Mouse (Mus musculus) heart, embryonic 15.5 days (tissue): Measurements from ENCODE around the gene Lcp1. TPM values are rescaled to one million over a fixed set of nuclear protein-coding genes. Genes with fewer than 3 reads are reported as not detected.

Experiments used
- ATAC-seq: fragments of 200-750 bp; cut with Nextera tagmentation; replicated peaks from 2 replicates; pipeline ENCODE4 v1.8.0; 2017; ENCODE audit warnings: low read depth, moderate TSS enrichment; ENCODE audit not compliant: insufficient number of reproducible peaks, insufficient read depth, low FRiP score
- H3K27ac ChIP-seq: fragments of 300-500 bp; sonication (generic); 2 replicates; pipeline ENCODE4 v1.5.1; 2015; ENCODE audit warnings: mild to moderate bottlenecking, inconsistent platforms
- H3K27me3 ChIP-seq: fragments of 300-500 bp; sonication (generic); 2 replicates; pipeline ENCODE4 v1.6.1; 2015; ENCODE audit warnings: inconsistent platforms
- H3K36me3 ChIP-seq: fragments of 300-500 bp; sonication (generic); 2 replicates; pipeline ENCODE4 v1.6.1; 2015; ENCODE audit warnings: mild to moderate bottlenecking, inconsistent platforms
- H3K4me1 ChIP-seq: fragments of 300-500 bp; sonication (generic); replicated peaks from 2 replicates; pipeline ENCODE4 v1.6.1; 2015; ENCODE audit warnings: inconsistent platforms
- H3K4me2 ChIP-seq: fragments of 300-500 bp; sonication (generic); 2 replicates; pipeline ENCODE4 v1.6.1; 2015; ENCODE audit warnings: inconsistent platforms, mild to moderate bottlenecking, moderate library complexity
- H3K4me3 ChIP-seq: fragments of 300-500 bp; sonication (generic); 2 replicates; pipeline ENCODE4 v1.5.1; 2015; ENCODE audit warnings: mild to moderate bottlenecking, inconsistent platforms
- H3K9ac ChIP-seq: fragments of 300-500 bp; sonication (generic); 2 replicates; pipeline ENCODE4 v1.6.1; 2015; ENCODE audit warnings: mild to moderate bottlenecking, inconsistent platforms
- H3K9me3 ChIP-seq: fragments of 300-500 bp; sonication (generic); replicated peaks from 2 replicates; pipeline ENCODE4 v1.6.1; 2016; ENCODE audit warnings: inconsistent platforms
- WGBS: fragments of 180-500 bp; shearing (Covaris S2); methylation state at CpG from one replicate; pipeline ENCODE4 v1.1.7; 2015; ENCODE audit warnings: mixed read lengths; 5-methylcytosine and 5-hydroxymethylcytosine counted together
- polyA plus RNA-seq: library from polyadenylated mRNA; unstranded; fragments of >200 nt; fragmentation: Nextera tagmentation; extraction: Ambion mirVana; gene quantifications from 2 replicates; pipeline ENCODE4 v1.2.1, GENCODE M21; 2015

The Lcp1 gene
- polyA plus RNA-seq, 1 experiment from 2014 or later = 20.6 TPM

DNA sequence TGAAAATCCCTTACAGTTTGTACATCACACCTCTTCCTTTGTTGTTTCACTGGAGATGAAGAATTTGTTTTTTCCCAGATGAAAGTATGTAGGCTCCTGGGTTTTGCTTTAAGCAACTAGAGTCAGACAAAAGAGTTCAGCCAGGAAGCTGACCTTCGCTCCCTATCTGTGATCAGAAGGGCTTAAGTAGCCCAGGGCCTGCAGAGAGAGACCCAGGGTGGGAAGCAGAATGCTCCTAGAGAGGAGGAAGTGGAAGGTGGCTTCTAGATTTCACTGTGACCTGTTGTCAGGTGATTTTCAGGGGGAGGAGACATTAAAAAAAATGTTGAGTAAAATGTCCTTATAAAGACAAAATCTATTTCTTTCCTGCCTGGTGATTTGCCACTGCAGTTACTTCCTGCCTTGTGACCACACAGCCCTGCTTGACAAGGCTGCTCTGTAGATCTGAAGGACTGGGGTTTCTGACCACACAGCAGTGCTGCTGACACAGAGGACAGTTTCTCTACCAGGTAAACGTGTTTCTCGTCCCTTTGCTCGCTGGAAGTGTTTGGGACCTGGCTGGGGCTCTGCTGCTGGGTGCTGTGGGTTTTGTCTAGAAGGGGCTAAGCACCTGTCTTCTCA is 45.6 kb downstream of the Lcp1 start:
- Histone ChIP-seq H3K9me3 (no peaks in the 10 kb centered on the region), H3K27me3 (no peaks in the 10 kb centered on the region), H3K4me3 (peak overlapping the region; percentile 10), H3K4me2 (no peak overlapping the region), H3K4me1 (0 out of 2 replicates have a peak, but pooled peaks cover 5% of the 10 kb centered on the region), H3K36me3 (no peaks in the 10 kb centered on the region), H3K27ac (peak overlapping the region; percentile 53), H3K9ac (no peak overlapping the region)
- ATAC-seq = no peak
- WGBS = 50% methylated on average over 4 of the region's 4 CpGs

- WGBS = 68% methylated on average over 3 of the region's 3 CpGs
- no peak overlapping the region for H3K9ac ChIP-seq
- H3K27me3 ChIP-seq = no peaks in the 10 kb centered on the region
- no peaks in the 10 kb centered on the region for H3K36me3 ChIP-seq
- no peak for ATAC-seq
- no peak overlapping the region for H3K27ac ChIP-seq
- H3K4me1 ChIP-seq = 0 out of 2 replicates have a peak, but pooled peaks cover 5% of the 10 kb centered on the region
- H3K9me3 ChIP-seq = no peaks in the 10 kb centered on the region
- H3K4me2 ChIP-seq = no peak overlapping the region
- H3K4me3 ChIP-seq = no peak overlapping the region
Observed at GRCm38 (mm10) chr14:75177400-75177799, 46.5 kb downstream of the Lcp1 start.

- Histone ChIP-seq H3K27me3 (no peaks in the 10 kb centered on the region), H3K4me1 (0 out of 2 replicates have a peak, but pooled peaks cover 5% of the 10 kb centered on the region), H3K9me3 (no peaks in the 10 kb centered on the region), H3K36me3 (no peaks in the 10 kb centered on the region), H3K4me3 (peak overlapping the region; percentile 23; the same call in 1 of the 2 replicates), H3K27ac (peak overlapping the region; percentile 24; the same call in 1 of the 2 replicates), H3K4me2 (peak overlapping the region; percentile 32; the same call in 1 of the 2 replicates), H3K9ac (no peak overlapping the region)
- WGBS = 71% methylated on average over 14 of the region's 14 CpGs
- ATAC-seq = no peak
Observed at GRCm38 (mm10) chr14:75178384-75178793, 47.5 kb downstream of the Lcp1 start.

- Histone ChIP-seq H3K9me3 (no peaks in the 10 kb centered on the region), H3K4me2 (peak overlapping the region; percentile 32; the same call in 1 of the 2 replicates), H3K4me3 (peak overlapping the region; percentile 23; the same call in 1 of the 2 replicates), H3K27me3 (no peaks in the 10 kb centered on the region), H3K4me1 (0 out of 2 replicates have a peak, but pooled peaks cover 5% of the 10 kb centered on the region), H3K9ac (no peak overlapping the region), H3K27ac (peak overlapping the region; percentile 24; the same call in 1 of the 2 replicates), H3K36me3 (no peaks in the 10 kb centered on the region)
- 61% methylated on average over 10 of the region's 10 CpGs for WGBS
- no peak for ATAC-seq
Observed at GRCm38 (mm10) chr14:75178801-75179211, 47.9 kb downstream of the Lcp1 start.

DNA sequence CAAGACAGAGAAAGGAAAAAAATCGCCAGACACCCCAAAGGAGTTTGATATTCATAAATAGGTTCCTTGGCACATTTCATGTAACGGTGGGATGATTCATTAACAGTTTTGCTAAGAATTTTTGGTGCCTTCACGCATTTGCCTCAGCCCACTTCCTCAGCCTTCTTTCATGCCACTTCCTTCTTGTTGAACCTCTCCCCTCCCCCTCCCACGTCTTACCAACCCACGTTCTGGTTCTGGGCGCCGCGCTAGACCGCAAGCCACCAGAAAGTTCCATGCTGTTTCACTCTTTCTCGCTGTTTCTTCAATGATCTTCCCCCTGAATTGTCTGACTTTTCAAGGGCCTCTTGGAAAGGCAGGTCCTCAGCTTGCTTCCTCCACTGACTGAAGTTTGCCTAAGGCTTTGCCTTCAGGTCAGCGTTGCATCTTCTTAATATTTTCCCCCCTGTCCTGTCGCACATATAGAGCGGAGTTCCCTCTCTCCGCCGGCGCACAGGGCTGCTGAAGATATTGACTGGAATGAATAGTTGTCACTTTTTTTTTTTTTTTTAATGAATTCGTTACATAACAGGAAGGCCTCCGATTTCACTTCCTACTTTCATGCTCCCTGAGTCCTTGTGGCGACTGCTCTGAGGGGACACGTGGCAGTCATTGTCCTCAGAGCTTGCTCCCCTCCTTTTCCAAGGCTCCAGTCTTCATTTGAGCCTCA is 48.5 kb downstream of the Lcp1 start:
- H3K36me3 ChIP-seq = no peaks in the 10 kb centered on the region
- 0 out of 2 replicates have a peak, but pooled peaks cover 5% of the 10 kb centered on the region for H3K4me1 ChIP-seq
- H3K27ac ChIP-seq = peak overlapping the region; percentile 24
- no peaks in the 10 kb centered on the region for H3K27me3 ChIP-seq
- 77% methylated on average over 20 of the region's 20 CpGs for whole genome bisulfite sequencing
- peak overlapping the region; percentile 23; the same call in 1 of the 2 replicates for H3K4me3 ChIP-seq
- peak overlapping the region; percentile 32; the same call in 1 of the 2 replicates for H3K4me2 ChIP-seq
- ATAC-seq = no peak
- H3K9me3 ChIP-seq = no peaks in the 10 kb centered on the region
- no peak overlapping the region for H3K9ac ChIP-seq

- 70% methylated on average over 8 of the region's 8 CpGs for WGBS
- Histone ChIP-seq H3K4me2 (0 out of 2 replicates have a peak overlapping the region, but pooled peaks have one; percentile 16), H3K36me3 (no peaks in the 10 kb centered on the region), H3K9ac (no peak overlapping the region), H3K27me3 (no peaks in the 10 kb centered on the region), H3K4me1 (0 out of 2 replicates have a peak, but pooled peaks cover 5% of the 10 kb centered on the region), H3K27ac (no peak overlapping the region), H3K4me3 (no peak overlapping the region), H3K9me3 (no peaks in the 10 kb centered on the region)
- ATAC-seq = no peak
Observed at GRCm38 (mm10) chr14:75180551-75180978, 49.7 kb downstream of the Lcp1 start.

GRCm38 (mm10) chr14:75181062-75181935 is 50.4 kb downstream of the Lcp1 start:
- H3K27ac ChIP-seq = no peak overlapping the region
- H3K9ac ChIP-seq = no peak overlapping the region
- no peak for ATAC-seq
- WGBS = 69% methylated on average over 9 of the region's 9 CpGs
- H3K9me3 ChIP-seq = no peaks in the 10 kb centered on the region
- 0 out of 2 replicates have a peak, but pooled peaks cover 5% of the 10 kb centered on the region for H3K4me1 ChIP-seq
- H3K4me3 ChIP-seq = no peak overlapping the region
- H3K27me3 ChIP-seq = no peaks in the 10 kb centered on the region
- no peaks in the 10 kb centered on the region for H3K36me3 ChIP-seq
- H3K4me2 ChIP-seq = no peak overlapping the region

DNA sequence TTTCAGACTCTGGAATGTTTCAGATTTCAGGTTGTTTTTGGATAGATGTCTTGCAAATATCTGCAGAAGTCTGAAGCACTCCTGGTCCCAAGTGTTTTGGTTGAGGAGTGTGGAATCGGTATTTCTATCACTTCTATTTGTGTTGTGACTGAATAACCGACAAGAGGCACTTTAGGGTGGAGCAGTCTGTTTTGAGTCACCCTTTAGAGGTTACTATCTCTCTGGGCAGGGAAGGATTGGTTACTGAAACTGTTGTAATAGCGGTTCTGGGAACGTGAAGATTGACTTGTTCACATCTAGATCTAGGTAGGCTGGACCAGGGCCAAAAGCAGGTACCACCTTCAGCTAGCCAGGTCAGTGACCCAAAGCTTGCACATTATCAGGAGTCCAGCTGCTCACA is 51.5 kb downstream of the Lcp1 start:
- H3K27ac ChIP-seq = no peak overlapping the region
- H3K4me1 ChIP-seq = 0 out of 2 replicates have a peak, but pooled peaks cover 4% of the 10 kb centered on the region
- H3K9me3 ChIP-seq = no peaks in the 10 kb centered on the region
- no peaks in the 10 kb centered on the region for H3K27me3 ChIP-seq
- H3K9ac ChIP-seq = no peak overlapping the region
- WGBS = 41% methylated on average over 4 of the region's 4 CpGs
- no peak overlapping the region for H3K4me3 ChIP-seq
- ATAC-seq = no peak
- no peak overlapping the region for H3K4me2 ChIP-seq
- H3K36me3 ChIP-seq = no peaks in the 10 kb centered on the region

DNA sequence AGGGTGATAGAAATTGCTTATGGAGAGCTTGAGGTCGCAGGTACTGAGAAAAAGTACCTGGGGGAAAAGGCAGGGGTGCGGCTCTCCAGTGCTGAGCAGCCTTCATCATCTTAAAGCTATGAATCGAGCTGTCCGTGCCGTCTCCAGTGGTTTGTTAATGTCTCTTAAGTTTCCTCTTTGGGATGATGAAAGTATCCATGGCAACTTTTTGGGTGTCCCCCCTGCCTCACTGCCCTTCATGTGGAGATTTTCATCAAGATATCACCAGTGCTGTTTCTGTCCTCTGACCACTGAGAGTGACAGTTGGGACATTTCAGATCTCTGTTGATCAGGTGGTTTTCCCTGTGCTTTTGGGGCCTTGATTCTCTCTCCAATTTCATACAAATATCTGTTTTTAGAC is 51.9 kb downstream of the Lcp1 start:
- Histone ChIP-seq H3K27me3 (no peaks in the 10 kb centered on the region), H3K4me3 (no peak overlapping the region), H3K9ac (no peak overlapping the region), H3K9me3 (no peaks in the 10 kb centered on the region), H3K4me1 (0 out of 2 replicates have a peak, but pooled peaks cover 4% of the 10 kb centered on the region), H3K27ac (no peak overlapping the region), H3K4me2 (no peak overlapping the region), H3K36me3 (no peaks in the 10 kb centered on the region)
- 91% methylated on average over 5 of the region's 5 CpGs for WGBS
- no peak for ATAC-seq

DNA sequence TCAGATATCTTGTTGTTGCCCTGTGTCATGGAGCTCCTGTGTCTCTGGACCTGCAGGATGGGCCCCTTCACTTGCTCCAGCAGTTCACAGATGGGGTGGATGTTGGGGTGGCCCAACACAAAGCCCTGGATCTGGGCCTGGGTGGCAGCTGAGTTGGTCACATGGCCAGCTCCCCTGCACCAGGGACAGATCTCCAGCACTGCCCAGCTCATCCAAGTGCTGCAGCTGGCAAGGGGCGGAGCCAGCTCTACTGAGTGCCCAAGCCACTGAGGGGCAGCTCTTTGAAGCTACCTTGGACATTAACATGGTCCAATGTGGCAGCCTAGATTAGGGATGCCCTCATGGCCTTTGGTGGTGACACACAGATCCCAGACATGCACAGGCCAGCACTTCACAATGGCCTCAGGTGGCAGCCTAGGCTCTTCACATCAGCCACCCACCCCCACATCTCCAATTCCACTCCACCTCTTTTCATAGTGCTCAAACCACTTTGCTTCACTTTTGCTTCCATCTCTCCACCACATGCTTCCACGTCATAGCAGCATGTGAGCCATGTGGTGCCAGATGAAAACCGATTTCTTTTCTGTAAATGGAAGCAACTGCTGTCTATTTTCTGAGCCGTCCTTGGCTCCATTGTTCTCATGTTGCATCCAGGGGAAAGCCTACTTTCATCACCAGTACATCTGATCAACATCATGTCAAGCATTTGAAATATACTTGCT is 53.3 kb downstream of the Lcp1 start:
- Histone ChIP-seq H3K36me3 (no peaks in the 10 kb centered on the region), H3K27ac (no peak overlapping the region), H3K9me3 (no peaks in the 10 kb centered on the region), H3K4me2 (no peak overlapping the region), H3K4me1 (0 out of 2 replicates have a peak, but pooled peaks cover 4% of the 10 kb centered on the region), H3K4me3 (no peak overlapping the region), H3K9ac (no peak overlapping the region), H3K27me3 (no peaks in the 10 kb centered on the region)
- ATAC-seq = no peak
- 75% methylated on average over 4 of the region's 4 CpGs for WGBS
